Mouse (Mus musculus) embryonic facial prominence, embryonic 14.5 days (tissue): Measurements from ENCODE around the gene Mdm4. TPM values are rescaled to one million over a fixed set of nuclear protein-coding genes. Genes with fewer than 3 reads are reported as not detected.

Experiments used
- ATAC-seq: fragments of 200-750 bp; cut with Nextera tagmentation; 2 replicates; pipeline ENCODE4 v1.8.0; 2017; ENCODE audit warnings: low read depth, moderate number of reproducible peaks, moderate TSS enrichment
- DNase-seq: peaks from one replicate; pipeline ENCODE4 v3.0.0-alpha.2; 2015; ENCODE audit warnings: low spot score
- H3K27ac ChIP-seq: fragments of 300-500 bp; sonication (generic); replicated peaks from 2 replicates; pipeline ENCODE4 v1.5.1; 2014; ENCODE audit warnings: low read depth, mild to moderate bottlenecking, low read length, moderate library complexity
- H3K27me3 ChIP-seq: fragments of 300-500 bp; sonication (generic); replicated peaks from 2 replicates; pipeline ENCODE4 v1.6.1; 2014; ENCODE audit warnings: low read length; ENCODE audit not compliant: control insufficient read depth, insufficient read depth
- H3K36me3 ChIP-seq: fragments of 300-500 bp; sonication (generic); 2 replicates; pipeline ENCODE4 v1.6.1; 2014; ENCODE audit warnings: low read length, mixed read lengths; ENCODE audit not compliant: control insufficient read depth, insufficient read depth
- H3K4me1 ChIP-seq: fragments of 300-500 bp; sonication (generic); 2 replicates; pipeline ENCODE4 v1.6.1; 2014; ENCODE audit warnings: antibody characterized with exemption, low read length; ENCODE audit not compliant: control insufficient read depth, insufficient read depth
- H3K4me2 ChIP-seq: fragments of 300-500 bp; sonication (generic); 2 replicates; pipeline ENCODE4 v1.6.1; 2014; ENCODE audit warnings: low read depth, mild to moderate bottlenecking, low read length, moderate library complexity, mixed read lengths
- H3K4me3 ChIP-seq: fragments of 300-500 bp; sonication (generic); 2 replicates; pipeline ENCODE4 v1.5.1; 2014; ENCODE audit warnings: low read depth, mild to moderate bottlenecking, low read length
- H3K9ac ChIP-seq: fragments of 300-500 bp; sonication (generic); 2 replicates; pipeline ENCODE4 v1.6.1; 2014; ENCODE audit warnings: low read depth, mild to moderate bottlenecking, low read length, moderate library complexity, mixed read lengths
- H3K9me3 ChIP-seq: fragments of 300-500 bp; sonication (generic); 2 replicates; pipeline ENCODE4 v1.6.1; 2016; ENCODE audit warnings: low read length; ENCODE audit not compliant: control insufficient read depth
- WGBS: fragments of 180-500 bp; shearing (Covaris S2); extraction: QIAGEN DNeasy Blood & Tissue Kit; methylation state at CpG from one replicate; pipeline ENCODE4 v1.1.7; 2014; 5-methylcytosine and 5-hydroxymethylcytosine counted together
- polyA plus RNA-seq: library from polyadenylated mRNA; unstranded; fragments of >200 nt; fragmentation: Nextera tagmentation; extraction: Ambion mirVana; gene quantifications from 2 replicates; pipeline ENCODE4 v1.2.1, GENCODE M21; 2014

The Mdm4 gene
- polyA plus RNA-seq, 1 experiment from 2014 or later: 33.4 TPM

- 55% methylated on average over 2 of the region's 2 CpGs for WGBS
- Histone ChIP-seq H3K27me3 (no peaks in the 10 kb centered on the region), H3K9me3 (no peaks in the 10 kb centered on the region), H3K9ac (no peak overlapping the region), H3K4me3 (no peak overlapping the region), H3K4me2 (no peak overlapping the region), H3K27ac (no peak overlapping the region), H3K4me1 (peaks cover 21% of the 10 kb centered on the region; the same call in 1 of the 2 replicates), H3K36me3 (no peaks in the 10 kb centered on the region)
- no peak for DNase-seq
- no peak for ATAC-seq
These were observed 29.2 kb upstream of the Mdm4 start for GRCm38 (mm10) chr1:133059592-133059991.

GRCm38 (mm10) chr1:133057345-133058034, 27.1 kb upstream of the Mdm4 start:
- DNase-seq: no peak

GRCm38 (mm10) chr1:133054326-133054725, 24.0 kb upstream of the Mdm4 start:
- WGBS: 71% methylated on average over 8 of the region's 8 CpGs
- Histone ChIP-seq H3K4me2 (no peak overlapping the region), H3K4me1 (peaks cover 19% of the 10 kb centered on the region; the same call in 1 of the 2 replicates), H3K27me3 (no peaks in the 10 kb centered on the region), H3K9ac (no peak overlapping the region), H3K9me3 (no peaks in the 10 kb centered on the region), H3K4me3 (no peak overlapping the region), H3K36me3 (no peaks in the 10 kb centered on the region), H3K27ac (no peak overlapping the region)
- no peak for ATAC-seq
- no peak for DNase-seq

More at GRCm38 (mm10) chr1:133057345-133058034, 27.1 kb upstream of the Mdm4 start:
- Histone ChIP-seq H3K27ac (no peak overlapping the region), H3K4me2 (no peak overlapping the region), H3K9me3 (no peaks in the 10 kb centered on the region), H3K9ac (no peak overlapping the region), H3K27me3 (no peaks in the 10 kb centered on the region), H3K4me1 (peaks cover 21% of the 10 kb centered on the region; the same call in 1 of the 2 replicates), H3K36me3 (no peaks in the 10 kb centered on the region), H3K4me3 (no peak overlapping the region)
- ATAC-seq: no peak
- WGBS: 37% methylated on average over 7 of the region's 7 CpGs

- ATAC-seq: peak; percentile 15; the same call in 1 of the 2 replicates
- Histone ChIP-seq H3K4me3 (no peak overlapping the region), H3K27ac (no peak overlapping the region), H3K36me3 (no peaks in the 10 kb centered on the region), H3K9me3 (no peaks in the 10 kb centered on the region), H3K9ac (no peak overlapping the region), H3K4me2 (no peak overlapping the region), H3K4me1 (peaks cover 18% of the 10 kb centered on the region; the same call in 1 of the 2 replicates), H3K27me3 (no peaks in the 10 kb centered on the region)
- 45% methylated on average over 5 of the region's 5 CpGs for WGBS
- no peak for DNase-seq
These were observed 22.7 kb upstream of the Mdm4 start for GRCm38 (mm10) chr1:133053034-133053433.

- Histone ChIP-seq H3K4me2 (no peak overlapping the region), H3K27me3 (no peaks in the 10 kb centered on the region), H3K36me3 (no peaks in the 10 kb centered on the region), H3K4me3 (no peak overlapping the region), H3K9ac (no peak overlapping the region), H3K9me3 (no peaks in the 10 kb centered on the region), H3K4me1 (peaks cover 18% of the 10 kb centered on the region; the same call in 1 of the 2 replicates), H3K27ac (no peak overlapping the region)
- 85% methylated on average over 2 of the region's 2 CpGs for WGBS
- DNase-seq (no peak), ATAC-seq (no peak)
These were observed 21.5 kb upstream of the Mdm4 start for GRCm38 (mm10) chr1:133051829-133052228.

- peaks cover 18% of the 10 kb centered on the region for H3K4me1 ChIP-seq
- peak; percentile 60 for DNase-seq
- 28% methylated on average over 11 of the region's 11 CpGs for WGBS
- no peak overlapping the region; the same call in 1 of the 2 replicates for H3K9ac ChIP-seq
- no peaks in the 10 kb centered on the region for H3K36me3 ChIP-seq
- no peak overlapping the region for H3K4me2 ChIP-seq
- no peak overlapping the region for H3K4me3 ChIP-seq
- H3K9me3 ChIP-seq: no peaks in the 10 kb centered on the region
- no peaks in the 10 kb centered on the region for H3K27me3 ChIP-seq
- ATAC-seq: no peak
- no peak overlapping the region for H3K27ac ChIP-seq
These were observed 19.7 kb upstream of the Mdm4 start for GRCm38 (mm10) chr1:133050001-133050431.

GRCm38 (mm10) chr1:133048690-133049089, 18.3 kb upstream of the Mdm4 start:
- ATAC-seq (no peak), DNase-seq (no peak)
- Histone ChIP-seq H3K27ac (no peak overlapping the region), H3K27me3 (no peaks in the 10 kb centered on the region), H3K4me1 (peaks cover 22% of the 10 kb centered on the region), H3K36me3 (no peaks in the 10 kb centered on the region), H3K4me3 (no peak overlapping the region), H3K4me2 (no peak overlapping the region), H3K9me3 (no peaks in the 10 kb centered on the region), H3K9ac (no peak overlapping the region)
- 46% methylated on average over 2 of the region's 2 CpGs for WGBS

- Histone ChIP-seq H3K27ac (peak overlapping the region; percentile 87), H3K4me2 (peak overlapping the region; percentile 87), H3K9me3 (no peaks in the 10 kb centered on the region), H3K4me1 (peaks cover 22% of the 10 kb centered on the region), H3K4me3 (peak overlapping the region; percentile 92), H3K27me3 (no peaks in the 10 kb centered on the region), H3K36me3 (no peaks in the 10 kb centered on the region), H3K9ac (peak overlapping the region; percentile 92)
- ATAC-seq (no peak), DNase-seq (peak; percentile 46)
- 35% methylated on average over 8 of the region's 8 CpGs for WGBS
These were observed 17.2 kb upstream of the Mdm4 start for GRCm38 (mm10) chr1:133047575-133047974.
